Mouse (Mus musculus) thymus, postnatal 36 days (tissue): ENCODE measurements around the gene Cspg4.
A peak's percentile ranks its signal among the peaks of the same experiment; 100 is the strongest.
"Not testable (repeated sequence)": the region's sequence is repeated elsewhere in the genome, so short reads cannot be mapped to it uniquely, and the experiment has no call there.

Experiments
- DNase-seq, 2 experiments: peaks; one replicate each; pipeline ENCODE4 v3.0.0; 2022; ENCODE audit warnings: mixed read lengths in 2 of 2

The Cspg4 gene

DNA sequence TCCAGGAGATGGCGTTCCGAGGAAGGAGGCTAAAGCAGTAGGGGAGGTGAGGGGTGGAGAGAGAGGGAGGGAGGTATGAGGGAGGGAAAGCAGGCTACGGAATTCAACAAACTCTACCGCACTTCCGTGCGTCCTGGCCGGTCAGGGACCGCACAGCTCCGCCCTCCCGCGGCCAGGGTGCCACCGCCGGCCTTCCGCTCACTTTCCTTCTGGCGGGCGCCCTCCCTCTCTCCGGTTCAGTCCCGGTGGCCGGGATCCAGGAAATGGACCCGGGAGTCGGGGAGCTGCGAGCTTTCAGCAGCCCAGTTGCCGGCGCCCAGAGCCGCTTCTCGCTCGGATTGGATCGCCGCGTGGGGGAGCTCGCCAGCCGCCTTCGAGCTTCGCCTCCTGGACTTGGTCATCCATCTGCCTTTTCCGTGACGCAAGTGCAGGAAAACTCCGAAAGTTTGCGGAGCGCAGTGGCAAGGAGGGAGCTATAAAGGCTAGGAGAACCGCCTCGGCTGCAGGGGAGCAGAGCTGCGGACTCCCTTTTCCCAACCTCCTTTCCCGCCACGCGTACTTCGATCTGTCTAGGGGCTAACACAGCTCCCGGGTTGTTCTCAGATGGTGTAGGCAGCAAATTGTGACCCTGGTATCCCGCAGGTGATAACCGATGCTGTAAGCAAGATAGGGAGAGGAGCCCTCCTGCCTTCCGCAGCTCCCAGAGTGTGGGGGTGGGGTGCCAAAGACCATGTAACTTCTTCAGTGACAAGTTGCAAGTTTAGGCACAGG lies 63.4 kb downstream of the Cspg4 start, which contains the start of gene Snx33:
Gene Snx33, minus strand, starts transcription at position 331 of the 771 bp plus-strand sequence.
- DNase-seq, result peak; percentile 82 to 89

DNA sequence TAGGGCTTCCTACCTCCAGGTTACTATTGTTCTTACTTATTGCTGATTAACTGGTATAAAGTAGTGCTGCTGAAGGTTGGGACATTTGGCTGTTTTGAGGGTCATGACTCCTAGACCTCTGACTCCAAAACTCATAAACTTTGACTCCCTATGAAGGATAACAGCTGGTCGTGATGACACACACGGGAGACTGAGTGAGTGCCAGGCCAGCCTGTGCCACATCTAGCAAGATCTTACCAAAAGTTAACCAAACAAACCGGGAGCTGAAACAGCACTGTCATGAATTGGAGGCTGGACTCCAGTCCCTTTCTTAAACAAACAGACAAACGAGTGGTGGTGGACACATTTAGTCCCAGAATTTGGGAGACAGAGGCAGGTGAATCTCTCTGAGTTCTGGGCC lies 64.7 kb downstream of the Cspg4 start:
- no peak for DNase-seq

DNA sequence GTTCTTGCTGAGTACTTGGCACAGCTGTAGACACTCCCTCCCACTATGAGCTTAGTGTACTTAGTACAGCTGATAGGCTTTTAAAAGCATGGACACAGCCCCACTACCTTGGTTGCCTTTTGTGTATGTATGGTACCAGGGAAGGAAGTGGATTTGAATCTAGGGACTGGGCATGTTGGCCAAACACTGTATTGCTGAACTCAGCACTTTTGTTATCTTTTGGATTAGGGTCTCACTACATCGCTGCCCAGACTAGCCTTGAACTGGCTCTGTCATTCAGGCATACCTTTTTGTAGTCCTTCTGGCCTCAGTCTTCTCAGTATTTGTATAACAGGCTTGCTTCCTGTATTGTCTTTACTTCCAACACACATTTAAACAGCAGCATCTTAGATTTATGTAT lies 65.7 kb downstream of the Cspg4 start:
- no peak for DNase-seq

DNA sequence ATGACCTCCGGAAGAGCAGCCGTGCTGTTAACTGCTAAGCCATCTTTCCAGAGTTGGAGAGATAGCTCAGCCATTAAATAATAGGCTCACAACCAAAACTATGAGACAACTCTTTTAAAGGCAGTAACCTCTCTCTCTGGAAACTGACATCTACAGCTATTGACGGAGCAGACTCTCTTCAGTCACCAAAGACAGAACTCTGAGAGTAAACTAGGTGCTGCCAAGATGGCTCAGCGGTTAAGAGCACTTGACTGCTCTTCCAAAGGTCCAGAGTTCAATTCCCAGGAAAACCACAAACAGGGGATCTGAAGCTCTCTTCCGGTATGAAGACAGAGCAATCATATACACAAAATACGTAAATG lies 72.0 kb downstream of the Cspg4 start:
- DNase-seq, result no peak

DNA sequence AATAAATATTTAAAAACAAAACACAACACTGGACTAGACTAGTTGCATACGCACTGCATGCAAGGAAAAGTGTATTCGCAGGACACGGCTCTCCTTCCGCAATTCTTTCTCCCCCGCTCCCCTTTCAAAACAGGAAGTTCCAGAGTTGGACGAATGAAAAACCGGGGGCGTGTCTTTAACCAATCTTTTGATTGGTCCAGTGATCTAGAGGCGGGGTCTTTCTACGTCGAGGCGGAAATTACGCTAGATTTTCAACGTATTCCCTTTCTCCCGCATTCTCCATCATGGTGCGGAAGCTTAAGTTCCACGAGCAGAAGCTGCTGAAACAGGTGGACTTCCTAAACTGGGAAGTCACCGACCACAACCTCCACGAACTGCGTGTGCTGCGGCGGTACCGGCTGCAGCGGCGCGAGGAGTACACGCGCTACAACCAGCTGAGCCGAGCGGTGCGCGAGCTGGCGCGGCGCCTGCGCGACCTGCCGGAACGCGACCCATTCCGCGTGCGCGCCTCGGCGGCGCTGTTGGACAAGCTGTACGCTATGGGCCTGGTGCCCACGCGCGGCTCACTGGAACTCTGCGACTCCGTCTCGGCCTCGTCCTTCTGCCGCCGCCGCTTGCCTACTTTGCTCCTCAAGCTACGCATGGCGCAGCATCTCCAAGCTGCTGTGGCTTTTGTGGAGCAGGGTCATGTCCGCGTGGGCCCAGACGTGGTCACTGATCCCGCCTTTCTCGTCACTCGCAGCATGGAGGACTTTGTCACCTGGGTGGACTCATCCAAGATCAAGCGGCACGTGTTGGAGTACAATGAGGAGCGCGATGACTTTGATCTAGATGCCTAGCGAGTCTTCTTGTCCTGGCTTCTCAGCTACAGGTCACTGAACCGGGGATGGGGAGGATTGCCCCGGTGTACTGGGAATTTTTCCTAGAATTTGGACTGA lies 72.7 kb downstream of the Cspg4 start, which contains the start of gene Imp3:
Gene Imp3, plus strand, starts transcription at position 253 of the 938 bp plus-strand sequence.
- DNase-seq, result peak; percentile 84 to 87

DNA sequence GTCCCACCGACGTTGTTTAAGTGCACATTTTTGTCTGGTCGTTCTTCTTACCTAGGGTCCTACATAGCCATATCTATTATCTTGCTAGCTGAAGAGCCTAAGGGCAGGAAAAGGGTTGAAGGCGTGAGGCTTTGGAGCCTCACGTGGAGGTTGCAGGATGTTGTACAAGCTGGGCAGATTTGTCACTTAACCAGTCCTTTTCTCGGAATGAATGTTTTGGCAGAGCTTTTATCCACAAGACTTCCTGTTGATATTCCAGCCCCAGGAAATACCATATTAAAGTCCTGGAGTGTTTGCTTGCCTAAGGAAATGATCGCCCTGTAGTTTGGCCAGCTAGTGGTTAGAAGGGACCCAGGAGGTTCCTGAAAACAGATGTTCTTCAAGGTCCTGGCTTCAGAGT lies 73.5 kb downstream of the Cspg4 start:
- no peak for DNase-seq

DNA sequence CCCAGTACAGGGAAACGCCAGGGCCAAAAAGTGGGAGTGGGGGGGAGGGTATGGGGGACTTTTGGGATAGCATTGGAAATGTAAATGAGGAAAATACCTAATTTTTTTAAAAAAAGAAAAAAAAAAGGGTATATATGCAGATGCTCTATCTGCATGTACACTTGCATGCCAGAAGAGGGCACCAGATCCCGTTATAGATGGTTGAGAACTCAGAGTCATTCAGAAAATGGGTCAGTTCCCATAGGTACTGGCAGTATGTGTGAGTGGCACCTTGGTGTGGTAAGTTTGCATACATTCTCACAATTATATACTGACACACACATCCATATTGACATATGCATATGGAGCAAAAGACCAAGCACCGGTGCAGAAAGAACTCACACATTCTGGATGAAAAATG lies 82.6 kb downstream of the Cspg4 start:
- DNase-seq, result peak in 1 of 2 experiments; percentile 28

DNA sequence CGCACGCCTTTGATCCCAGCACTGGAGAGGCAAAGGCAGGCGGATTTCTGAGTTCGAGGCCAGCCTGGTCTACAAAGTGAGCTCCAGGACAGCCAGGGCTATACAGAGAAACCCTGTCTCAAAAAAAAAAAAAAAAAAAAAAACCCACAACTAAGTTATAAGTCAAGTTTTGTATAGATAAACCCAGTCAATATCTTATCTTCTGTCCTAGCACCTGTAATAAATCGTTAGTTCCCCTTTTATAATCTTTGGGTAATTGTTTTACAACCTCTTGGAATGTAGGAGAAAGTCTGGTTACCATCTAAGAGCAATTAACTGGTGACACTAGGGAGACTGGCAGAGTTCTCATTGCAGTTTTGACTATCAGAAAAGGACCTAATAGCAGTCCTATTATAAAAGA lies 83.9 kb downstream of the Cspg4 start:
- DNase-seq, result not testable (repeated sequence)
